Mouse (Mus musculus): ENCODE results near the gene Arhgap27. TPM values are rescaled to one million over a fixed set of nuclear protein-coding genes. Genes with fewer than 3 reads are reported as not detected.

The Arhgap27 gene
- total and polyA plus RNA-seq, 3 experiments: 14.1 to 22.9 (median 18.5) TPM

- H3K4me3 ChIP-seq: no peak overlapping the region
- no peak for TF ChIP-seq CTCF (IDR thresholded peaks at IDR 0.05)
- TF ChIP-seq POLR2A (IDR thresholded peaks at IDR 0.05; ENCODE audit: insufficient read depth, low read depth, low read length): no peak
- no peak for TF ChIP-seq EP300 (IDR thresholded peaks at IDR 0.05; ENCODE audit: insufficient read depth, low read depth, low read length)
- no peak overlapping the region for H3K27ac ChIP-seq
- no peaks in the 10 kb centered on the region for H3K79me2 ChIP-seq (replicated peaks; ENCODE audit: control insufficient read depth, insufficient read depth, low read length)
- H3K9ac ChIP-seq (ENCODE audit: low read depth, low read length): no peak overlapping the region
- intact Hi-C loops (cut with DNase I): no loop called here
- no peak for DNase-seq
- H3K4me1 ChIP-seq (ENCODE audit: control insufficient read depth, insufficient read depth, low read length): peaks cover 2% of the 10 kb centered on the region
- H3K36me3 ChIP-seq (ENCODE audit: control insufficient read depth, insufficient read depth, low read length): no peaks in the 10 kb centered on the region
- H3K27me3 ChIP-seq (ENCODE audit: control insufficient read depth, insufficient read depth, low read length): no peaks in the 10 kb centered on the region
- 93% methylated on average over 6 of the region's 6 CpGs for WGBS
These were observed 24.8 kb downstream of the Arhgap27 start for GRCm38 (mm10) chr11:103338671-103339070.

- TF ChIP-seq CTCF (IDR thresholded peaks at IDR 0.05) (no peak), EP300 (IDR thresholded peaks at IDR 0.05; ENCODE audit: insufficient read depth, low read depth, low read length) (no peak), POLR2A (IDR thresholded peaks at IDR 0.05; ENCODE audit: insufficient read depth, low read depth, low read length) (no peak)
- no peaks in the 10 kb centered on the region for H3K36me3 ChIP-seq (ENCODE audit: control insufficient read depth, insufficient read depth, low read length)
- no peaks in the 10 kb centered on the region for H3K79me2 ChIP-seq (replicated peaks; ENCODE audit: control insufficient read depth, insufficient read depth, low read length)
- peaks cover 2% of the 10 kb centered on the region for H3K4me1 ChIP-seq (ENCODE audit: control insufficient read depth, insufficient read depth, low read length)
- 77% methylated on average over 7 of the region's 7 CpGs for WGBS
- no peak overlapping the region for H3K4me3 ChIP-seq
- no peak overlapping the region for H3K27ac ChIP-seq
- no peak overlapping the region for H3K9ac ChIP-seq (ENCODE audit: low read depth, low read length)
- no peaks in the 10 kb centered on the region for H3K27me3 ChIP-seq (ENCODE audit: control insufficient read depth, insufficient read depth, low read length)
- DNase-seq: no peak
- intact Hi-C loops (cut with DNase I): no loop called here
These were observed 25.4 kb downstream of the Arhgap27 start for GRCm38 (mm10) chr11:103338119-103338518.

GRCm38 (mm10) chr11:103337180-103337579, 26.3 kb downstream of the Arhgap27 start:
- WGBS: 81% methylated on average over 2 of the region's 2 CpGs
- TF ChIP-seq POLR2A (IDR thresholded peaks at IDR 0.05; ENCODE audit: insufficient read depth, low read depth, low read length) (no peak), EP300 (IDR thresholded peaks at IDR 0.05; ENCODE audit: insufficient read depth, low read depth, low read length) (no peak), CTCF (IDR thresholded peaks at IDR 0.05) (no peak)
- Histone ChIP-seq H3K4me3 (no peak overlapping the region), H3K4me1 (ENCODE audit: control insufficient read depth, insufficient read depth, low read length) (no peaks in the 10 kb centered on the region; the same call in 1 of the 2 replicates), H3K27ac (no peak overlapping the region), H3K79me2 (replicated peaks; ENCODE audit: control insufficient read depth, insufficient read depth, low read length) (no peaks in the 10 kb centered on the region), H3K27me3 (ENCODE audit: control insufficient read depth, insufficient read depth, low read length) (no peaks in the 10 kb centered on the region), H3K9ac (ENCODE audit: low read depth, low read length) (no peak overlapping the region), H3K36me3 (ENCODE audit: control insufficient read depth, insufficient read depth, low read length) (no peaks in the 10 kb centered on the region)
- peak in 1 of 2 experiments; percentile 73 for DNase-seq
- intact Hi-C loops (cut with DNase I): no loop called here

- WGBS: 82% methylated on average over 5 of the region's 5 CpGs
These were observed 27.9 kb downstream of the Arhgap27 start for GRCm38 (mm10) chr11:103335561-103335960.

GRCm38 (mm10) chr11:103334925-103335324, 28.6 kb downstream of the Arhgap27 start:
- no peak overlapping the region for H3K27ac ChIP-seq
- H3K79me2 ChIP-seq (replicated peaks; ENCODE audit: control insufficient read depth, insufficient read depth, low read length): no peaks in the 10 kb centered on the region
- H3K4me1 ChIP-seq (ENCODE audit: control insufficient read depth, insufficient read depth, low read length): no peaks in the 10 kb centered on the region; the same call in 1 of the 2 replicates
- DNase-seq: no peak
- no peaks in the 10 kb centered on the region for H3K27me3 ChIP-seq (ENCODE audit: control insufficient read depth, insufficient read depth, low read length)
- no peak overlapping the region for H3K4me3 ChIP-seq
- intact Hi-C loops (cut with DNase I): loop anchor here (1.0 to 2.0 kb wide), 2 partner anchors 66 to 221 kb away; no protein-coding TSS in a partner anchor
- no peak overlapping the region for H3K9ac ChIP-seq (ENCODE audit: low read depth, low read length)
- 87% methylated on average over 9 of the region's 9 CpGs for WGBS
- TF ChIP-seq POLR2A (IDR thresholded peaks at IDR 0.05; ENCODE audit: insufficient read depth, low read depth, low read length): no peak
- no peak for TF ChIP-seq CTCF (IDR thresholded peaks at IDR 0.05)
- H3K36me3 ChIP-seq (ENCODE audit: control insufficient read depth, insufficient read depth, low read length): no peaks in the 10 kb centered on the region

More at GRCm38 (mm10) chr11:103335561-103335960, 27.9 kb downstream of the Arhgap27 start:
- intact Hi-C loops (cut with DNase I): loop anchor here (2.0 kb wide), 1 partner anchor 65 kb away; no protein-coding TSS in a partner anchor
- TF ChIP-seq POLR2A (IDR thresholded peaks at IDR 0.05; ENCODE audit: insufficient read depth, low read depth, low read length) (no peak), EP300 (IDR thresholded peaks at IDR 0.05; ENCODE audit: insufficient read depth, low read depth, low read length) (no peak), CTCF (IDR thresholded peaks at IDR 0.05) (no peak)
- DNase-seq: no peak
- H3K27me3 ChIP-seq (ENCODE audit: control insufficient read depth, insufficient read depth, low read length): no peaks in the 10 kb centered on the region
- H3K27ac ChIP-seq: no peak overlapping the region
- H3K79me2 ChIP-seq (replicated peaks; ENCODE audit: control insufficient read depth, insufficient read depth, low read length): no peaks in the 10 kb centered on the region
- no peaks in the 10 kb centered on the region for H3K36me3 ChIP-seq (ENCODE audit: control insufficient read depth, insufficient read depth, low read length)
- H3K4me3 ChIP-seq: no peak overlapping the region
- H3K4me1 ChIP-seq (ENCODE audit: control insufficient read depth, insufficient read depth, low read length): no peaks in the 10 kb centered on the region; the same call in 1 of the 2 replicates
- no peak overlapping the region for H3K9ac ChIP-seq (ENCODE audit: low read depth, low read length)

GRCm38 (mm10) chr11:103333719-103334398, 29.6 kb downstream of the Arhgap27 start:
- H3K9ac ChIP-seq (ENCODE audit: low read depth, low read length): no peak overlapping the region
- no peaks in the 10 kb centered on the region for H3K27me3 ChIP-seq (ENCODE audit: control insufficient read depth, insufficient read depth, low read length)
- H3K4me3 ChIP-seq: no peak overlapping the region
- H3K79me2 ChIP-seq (replicated peaks; ENCODE audit: control insufficient read depth, insufficient read depth, low read length): no peaks in the 10 kb centered on the region
- TF ChIP-seq CTCF (IDR thresholded peaks at IDR 0.05): peak; percentile 70
- no peak for TF ChIP-seq POLR2A (IDR thresholded peaks at IDR 0.05; ENCODE audit: insufficient read depth, low read depth, low read length)
- H3K4me1 ChIP-seq (ENCODE audit: control insufficient read depth, insufficient read depth, low read length): no peaks in the 10 kb centered on the region; the same call in 1 of the 2 replicates
- WGBS: 51% methylated on average over 40 of the region's 40 CpGs
- no peak overlapping the region for H3K27ac ChIP-seq
- peak; percentile 33 to 52 for DNase-seq
- intact Hi-C loops (cut with DNase I): loop anchor here (1.0 to 2.0 kb wide), 2 partner anchors 67 to 222 kb away; no protein-coding TSS in a partner anchor
- no peaks in the 10 kb centered on the region for H3K36me3 ChIP-seq (ENCODE audit: control insufficient read depth, insufficient read depth, low read length)

Measured in heart, adult 2 months (tissue).